Mouse (Mus musculus) limb, embryonic 11.5 days (tissue): ENCODE measurements at regions not wholly inside any gene's neighbourhood (a gene's known extent, or its start where the extent isn't known, plus 50 kb on each side); places are given as distances from the start of the nearest gene placed in this dataset.
A peak's percentile ranks its signal among the peaks of the same experiment; 100 is the strongest.

Experiments used
- ATAC-seq: fragments of 200-750 bp; cut with Nextera tagmentation; 2 replicates; pipeline ENCODE4 v1.8.0; 2017; ENCODE audit warnings: low read depth; ENCODE audit not compliant: insufficient number of reproducible peaks, low FRiP score, low TSS enrichment
- DNase-seq: peaks from one replicate; pipeline ENCODE4 v3.0.0-alpha.2; 2015; ENCODE audit warnings: low spot score
- H3K27ac ChIP-seq: fragments of 300-500 bp; sonication (generic); replicated peaks from 2 replicates; pipeline ENCODE4 v1.5.1; 2014; ENCODE audit warnings: low read depth, mild to moderate bottlenecking, low read length
- H3K27me3 ChIP-seq: fragments of 300-500 bp; sonication (generic); 2 replicates; pipeline ENCODE4 v1.6.1; 2014; ENCODE audit warnings: mild to moderate bottlenecking, low read length, mixed read lengths; ENCODE audit not compliant: control insufficient read depth, insufficient read depth
- H3K36me3 ChIP-seq: fragments of 300-500 bp; sonication (generic); 2 replicates; pipeline ENCODE4 v1.6.1; 2014; ENCODE audit warnings: mild to moderate bottlenecking, low read length, moderate library complexity, mixed read lengths; ENCODE audit not compliant: control insufficient read depth, insufficient read depth
- H3K4me1 ChIP-seq: fragments of 300-500 bp; sonication (generic); 2 replicates; pipeline ENCODE4 v1.6.1; 2014; ENCODE audit warnings: low read length, mixed read lengths; ENCODE audit not compliant: control insufficient read depth, insufficient read depth
- H3K4me2 ChIP-seq: fragments of 300-500 bp; sonication (generic); 2 replicates; pipeline ENCODE4 v1.6.1; 2014; ENCODE audit warnings: low read depth, mild to moderate bottlenecking, moderate library complexity; ENCODE audit not compliant: severe bottlenecking
- H3K4me3 ChIP-seq: fragments of 300-500 bp; sonication (generic); 2 replicates; pipeline ENCODE4 v1.5.1; 2014; ENCODE audit warnings: low read depth, low read length
- H3K9ac ChIP-seq: fragments of 300-500 bp; sonication (generic); 2 replicates; pipeline ENCODE4 v1.6.1; 2014; ENCODE audit warnings: mild to moderate bottlenecking, low read length
- H3K9me3 ChIP-seq: fragments of 300-500 bp; sonication (generic); 2 replicates; pipeline ENCODE4 v1.6.1; 2016; ENCODE audit warnings: low read length; ENCODE audit not compliant: control insufficient read depth
- WGBS: fragments of 180-500 bp; shearing (Covaris S2); extraction: QIAGEN DNeasy Blood & Tissue Kit; methylation state at CpG from one replicate; pipeline ENCODE4 v1.1.7; 2014; 5-methylcytosine and 5-hydroxymethylcytosine counted together

GRCm38 (mm10) chr11:25321494-25321893 is 889.1 kb downstream of the 5730522E02Rik start:
- Histone ChIP-seq H3K4me1 (no peaks in the 10 kb centered on the region), H3K4me2 (no peak overlapping the region), H3K9me3 (no peaks in the 10 kb centered on the region), H3K9ac (no peak overlapping the region), H3K4me3 (no peak overlapping the region), H3K27me3 (no peaks in the 10 kb centered on the region), H3K27ac (no peak overlapping the region), H3K36me3 (no peaks in the 10 kb centered on the region)
- WGBS = 81% methylated on average over 4 of the region's 4 CpGs
- DNase-seq = no peak
- no peak for ATAC-seq

GRCm38 (mm10) chr11:25314645-25315044 is 895.9 kb downstream of the 5730522E02Rik start:
- no peaks in the 10 kb centered on the region for H3K9me3 ChIP-seq
- H3K27ac ChIP-seq = no peak overlapping the region
- H3K36me3 ChIP-seq = no peaks in the 10 kb centered on the region
- 66% methylated on average over 10 of the region's 10 CpGs for WGBS
- no peak overlapping the region for H3K9ac ChIP-seq
- H3K4me1 ChIP-seq = no peaks in the 10 kb centered on the region
- H3K4me2 ChIP-seq = no peak overlapping the region
- H3K27me3 ChIP-seq = no peaks in the 10 kb centered on the region
- ATAC-seq (no peak), DNase-seq (no peak)
- H3K4me3 ChIP-seq = no peak overlapping the region

- Histone ChIP-seq H3K36me3 (no peaks in the 10 kb centered on the region), H3K4me1 (no peaks in the 10 kb centered on the region), H3K9ac (no peak overlapping the region), H3K9me3 (no peaks in the 10 kb centered on the region), H3K4me2 (no peak overlapping the region), H3K4me3 (no peak overlapping the region), H3K27me3 (no peaks in the 10 kb centered on the region), H3K27ac (no peak overlapping the region)
- ATAC-seq (no peak), DNase-seq (peak; percentile 40)
- 29% methylated on average over 8 of the region's 8 CpGs for WGBS
These were observed 896.7 kb downstream of the 5730522E02Rik start for GRCm38 (mm10) chr11:25313879-25314278.

- H3K4me3 ChIP-seq = no peak overlapping the region
- no peak overlapping the region for H3K9ac ChIP-seq
- no peaks in the 10 kb centered on the region for H3K36me3 ChIP-seq
- no peaks in the 10 kb centered on the region for H3K4me1 ChIP-seq
- H3K27me3 ChIP-seq = no peaks in the 10 kb centered on the region
- ATAC-seq = no peak
- H3K9me3 ChIP-seq = no peaks in the 10 kb centered on the region
- DNase-seq = no peak
- WGBS = 60% methylated on average over 4 of the region's 4 CpGs
- H3K27ac ChIP-seq = no peak overlapping the region
- no peak overlapping the region for H3K4me2 ChIP-seq
These were observed 897.3 kb downstream of the 5730522E02Rik start for GRCm38 (mm10) chr11:25313308-25313707.

- WGBS = 71% methylated on average over 3 of the region's 3 CpGs
- no peak overlapping the region for H3K4me2 ChIP-seq
- no peaks in the 10 kb centered on the region for H3K4me1 ChIP-seq
- no peak overlapping the region for H3K27ac ChIP-seq
- no peaks in the 10 kb centered on the region for H3K27me3 ChIP-seq
- H3K9me3 ChIP-seq = no peaks in the 10 kb centered on the region
- no peak overlapping the region for H3K9ac ChIP-seq
- no peaks in the 10 kb centered on the region for H3K36me3 ChIP-seq
- no peak for DNase-seq
- no peak for ATAC-seq
- no peak overlapping the region for H3K4me3 ChIP-seq
These were observed 899.8 kb downstream of the 5730522E02Rik start for GRCm38 (mm10) chr11:25310754-25311153.

- peak; percentile 78 for DNase-seq
- no peaks in the 10 kb centered on the region for H3K4me1 ChIP-seq
- no peaks in the 10 kb centered on the region for H3K27me3 ChIP-seq
- H3K27ac ChIP-seq = no peak overlapping the region
- no peaks in the 10 kb centered on the region for H3K9me3 ChIP-seq
- no peak overlapping the region for H3K4me3 ChIP-seq
- WGBS = 24% methylated on average over 9 of the region's 9 CpGs
- H3K9ac ChIP-seq = no peak overlapping the region
- no peak overlapping the region for H3K4me2 ChIP-seq
- no peaks in the 10 kb centered on the region for H3K36me3 ChIP-seq
- ATAC-seq = no peak
These were observed 909.4 kb downstream of the 5730522E02Rik start for GRCm38 (mm10) chr11:25301130-25301529.

- peak overlapping the region; percentile 12; the same call in 1 of the 2 replicates for H3K4me2 ChIP-seq
These were observed 922.2 kb downstream of the 5730522E02Rik start for GRCm38 (mm10) chr11:25288346-25288745.

GRCm38 (mm10) chr11:25287458-25288247 is 922.9 kb downstream of the 5730522E02Rik start:
- no peaks in the 10 kb centered on the region for H3K27me3 ChIP-seq
- ATAC-seq (no peak), DNase-seq (no peak)
- no peak overlapping the region for H3K4me3 ChIP-seq
- no peak overlapping the region for H3K27ac ChIP-seq
- H3K9ac ChIP-seq = no peak overlapping the region
- H3K36me3 ChIP-seq = no peaks in the 10 kb centered on the region
- H3K4me2 ChIP-seq = peak overlapping the region; percentile 12; the same call in 1 of the 2 replicates
- WGBS = 72% methylated on average over 13 of the region's 13 CpGs
- no peaks in the 10 kb centered on the region for H3K9me3 ChIP-seq
- peaks cover 4% of the 10 kb centered on the region; the same call in 1 of the 2 replicates for H3K4me1 ChIP-seq

More at GRCm38 (mm10) chr11:25288346-25288745, 922.2 kb downstream of the 5730522E02Rik start:
- Histone ChIP-seq H3K27me3 (no peaks in the 10 kb centered on the region), H3K36me3 (no peaks in the 10 kb centered on the region), H3K9me3 (no peaks in the 10 kb centered on the region), H3K27ac (no peak overlapping the region), H3K4me1 (peaks cover 4% of the 10 kb centered on the region; the same call in 1 of the 2 replicates), H3K4me3 (no peak overlapping the region), H3K9ac (no peak overlapping the region)
- ATAC-seq = no peak
- WGBS = 44% methylated on average over 13 of the region's 13 CpGs
- peak; percentile 35 for DNase-seq
